Mouse (Mus musculus): ENCODE measurements at regions not wholly inside any gene's neighbourhood (a gene's known extent, or its start where the extent isn't known, plus 50 kb on each side); places are given as distances from the start of the nearest gene placed in this dataset.

- H3K4me1 ChIP-seq (ENCODE audit: control insufficient read depth in 1 of 2, insufficient read depth in 2 of 2, low read length in 2 of 2), result no peaks in the 10 kb centered on the region
- no peaks in the 10 kb centered on the region for H3K36me3 ChIP-seq (ENCODE audit: control insufficient read depth in 1 of 2, insufficient read depth in 2 of 2, low read length in 2 of 2)
- H3K4me3 ChIP-seq (ENCODE audit: control insufficient read depth in 1 of 2, insufficient read depth in 1 of 2, low read depth in 2 of 2, low read length in 2 of 2), result no peak overlapping the region
- H3K9me3 ChIP-seq (replicated peaks; ENCODE audit: insufficient read depth, low read length), result no peaks in the 10 kb centered on the region
- no peaks in the 10 kb centered on the region for H3K27me3 ChIP-seq (ENCODE audit: control insufficient read depth in 1 of 2, insufficient read depth in 2 of 2, low read length in 2 of 2)
- no peaks in the 10 kb centered on the region for H3K79me2 ChIP-seq (ENCODE audit: control insufficient read depth, insufficient read depth, low read length, poor library complexity)
- H3K27ac ChIP-seq (ENCODE audit: control insufficient read depth, low read depth, low read length), result no peak overlapping the region
- DNase-seq (ENCODE audit: low read depth, low spot score), result no peak
- H3K9ac ChIP-seq (ENCODE audit: control insufficient read depth, low read depth, low read length, poor library complexity, severe bottlenecking), result no peak overlapping the region
- TF ChIP-seq CHD1 (IDR thresholded peaks at IDR 0.05; ENCODE audit: low read depth, low read length) (no peak), USF2 (IDR thresholded peaks at IDR 0.05; ENCODE audit: borderline replicate concordance in 1 of 2, insufficient read depth in 1 of 2, low read depth in 1 of 2, low read length in 2 of 2) (no peak), MYB (IDR thresholded peaks at IDR 0.05; ENCODE audit: low read depth, low read length) (no peak), TAL1 (IDR thresholded peaks at IDR 0.05; ENCODE audit: low read length) (no peak), CHD2 (IDR thresholded peaks at IDR 0.05; ENCODE audit: low read length) (no peak), UBTF (IDR thresholded peaks at IDR 0.05; ENCODE audit: borderline replicate concordance, insufficient read depth, low read depth, low read length) (no peak), POLR2A (IDR thresholded peaks at IDR 0.05; ENCODE audit: control insufficient read depth in 1 of 2, insufficient read depth in 1 of 2, low read depth in 1 of 2, low read length in 2 of 2, poor library complexity in 1 of 2) (no peak), SMC3 (IDR thresholded peaks at IDR 0.05; ENCODE audit: low read depth, low read length) (no peak), BHLHE40 (IDR thresholded peaks at IDR 0.05; ENCODE audit: borderline replicate concordance, low read depth, low read length) (no peak), HCFC1 (IDR thresholded peaks at IDR 0.05; ENCODE audit: low read depth, low read length) (no peak), E2F4 (IDR thresholded peaks at IDR 0.05; ENCODE audit: borderline replicate concordance, low read depth, low read length) (no peak), RAD21 (IDR thresholded peaks at IDR 0.05; ENCODE audit: low read depth, low read length) (no peak), USF1 (IDR thresholded peaks at IDR 0.05; ENCODE audit: low read depth, low read length) (no peak), ZC3H11A (IDR thresholded peaks at IDR 0.05; ENCODE audit: low read depth, low read length) (no peak)
Measured at GRCm38 (mm10) chr6:81770301-81770700, 153.2 kb upstream of the Gcfc2 start.

- Histone ChIP-seq H3K9ac (ENCODE audit: control insufficient read depth, low read depth, low read length, poor library complexity, severe bottlenecking) (no peak overlapping the region), H3K9me3 (replicated peaks; ENCODE audit: insufficient read depth, low read length) (no peaks in the 10 kb centered on the region), H3K4me3 (ENCODE audit: control insufficient read depth in 1 of 2, insufficient read depth in 1 of 2, low read depth in 2 of 2, low read length in 2 of 2) (no peak overlapping the region), H3K27ac (ENCODE audit: control insufficient read depth, low read depth, low read length) (no peak overlapping the region), H3K79me2 (ENCODE audit: control insufficient read depth, insufficient read depth, low read length, poor library complexity) (no peaks in the 10 kb centered on the region), H3K4me1 (ENCODE audit: control insufficient read depth in 1 of 2, insufficient read depth in 2 of 2, low read length in 2 of 2) (no peaks in the 10 kb centered on the region), H3K36me3 (ENCODE audit: control insufficient read depth in 1 of 2, insufficient read depth in 2 of 2, low read length in 2 of 2) (no peaks in the 10 kb centered on the region), H3K27me3 (ENCODE audit: control insufficient read depth in 1 of 2, insufficient read depth in 2 of 2, low read length in 2 of 2) (no peaks in the 10 kb centered on the region)
- TF ChIP-seq KAT2A (conservative IDR thresholded peaks at IDR 0.05; ENCODE audit: low read depth, low read length), result no peak
- no peak for TF ChIP-seq ETS1 (IDR thresholded peaks at IDR 0.05; ENCODE audit: low read depth, low read length)
- TF ChIP-seq USF1 (IDR thresholded peaks at IDR 0.05; ENCODE audit: low read depth, low read length), result no peak
- DNase-seq (ENCODE audit: low read depth, low spot score), result no peak
Measured at GRCm38 (mm10) chr6:81771862-81772261, 151.6 kb upstream of the Gcfc2 start.

Data from MEL (cell line).